Mouse (Mus musculus) myocyte (in vitro differentiated cells): ENCODE measurements around the gene Irf2bp2. TPM values are rescaled to one million over a fixed set of nuclear protein-coding genes. Genes with fewer than 3 reads are reported as not detected.

Experiments used
- H3K27me3 ChIP-seq: one replicate; pipeline ENCODE4 v1.6.1; 2011; ENCODE audit not compliant: control insufficient read depth, insufficient read depth, insufficient read length
- H3K36me3 ChIP-seq: one replicate; pipeline ENCODE4 v1.6.1; 2011; ENCODE audit not compliant: control insufficient read depth, insufficient read depth
- H3K4me2 ChIP-seq: one replicate; pipeline ENCODE4 v1.6.1; 2011; ENCODE audit warnings: low read depth, control low read depth
- H3K4me3 ChIP-seq: one replicate; pipeline ENCODE4 v1.5.1; 2011; ENCODE audit warnings: mild to moderate bottlenecking, control low read depth, moderate library complexity
- H3K79me2 ChIP-seq: one replicate; pipeline ENCODE4 v1.6.1; 2011; ENCODE audit not compliant: control insufficient read depth, insufficient read depth
- H3ac ChIP-seq: one replicate; pipeline ENCODE4 v1.6.1; 2011; ENCODE audit not compliant: control insufficient read depth, insufficient read length
- CEBPB ChIP-seq: IDR thresholded peaks from 2 replicates; pipeline ENCODE4 v1.6.1; 2011; ENCODE audit warnings: mild to moderate bottlenecking, moderate library complexity; ENCODE audit not compliant: poor library complexity, insufficient read depth, severe bottlenecking
- E2F4 ChIP-seq: IDR thresholded peaks from one replicate; pipeline ENCODE4 v1.6.1; 2011; ENCODE audit warnings: mild to moderate bottlenecking, control low read depth, moderate library complexity; ENCODE audit not compliant: insufficient read depth
- MAX ChIP-seq: IDR thresholded peaks from one replicate; pipeline ENCODE4 v1.6.1; 2011; ENCODE audit warnings: low read depth, mild to moderate bottlenecking, control low read depth
- MYOD1 ChIP-seq, 3 experiments: IDR thresholded peaks; one replicate each; pipeline ENCODE4 v1.6.1; 2011; ENCODE audit warnings: control low read depth in 2 of 3, low read depth in 2 of 3, mild to moderate bottlenecking in 2 of 3, moderate library complexity in 1 of 3; ENCODE audit not compliant: insufficient read length in 2 of 3, control insufficient read depth in 1 of 3
- MYOG ChIP-seq, 3 experiments: IDR thresholded peaks; one replicate each; pipeline ENCODE4 v1.6.1; 2011; ENCODE audit warnings: control low read depth in 2 of 3, low read depth in 2 of 3, mild to moderate bottlenecking in 2 of 3; ENCODE audit not compliant: insufficient read length in 2 of 3, control insufficient read depth in 1 of 3, insufficient read depth in 1 of 3
- POLR2A ChIP-seq: IDR thresholded peaks from one replicate; pipeline ENCODE4 v1.6.1; 2011; ENCODE audit warnings: low read depth, mild to moderate bottlenecking, control low read depth, moderate library complexity; ENCODE audit not compliant: insufficient read length
- POLR2AphosphoS2 ChIP-seq: IDR thresholded peaks from one replicate; pipeline ENCODE4 v1.6.1; 2011; ENCODE audit warnings: low read depth, control low read depth; ENCODE audit not compliant: insufficient read length
- REST ChIP-seq: IDR thresholded peaks from one replicate; pipeline ENCODE4 v1.6.1; 2011; ENCODE audit warnings: mild to moderate bottlenecking, control low read depth, moderate library complexity; ENCODE audit not compliant: insufficient read depth, insufficient read length
- SRF ChIP-seq: IDR thresholded peaks from one replicate; pipeline ENCODE4 v1.6.1; 2011; ENCODE audit warnings: low read depth; ENCODE audit not compliant: control insufficient read depth, insufficient read length
- TCF12 ChIP-seq: IDR thresholded peaks from one replicate; pipeline ENCODE4 v1.6.1; 2011; ENCODE audit warnings: mild to moderate bottlenecking, control low read depth; ENCODE audit not compliant: poor library complexity, insufficient read depth, severe bottlenecking
- TCF3 ChIP-seq: IDR thresholded peaks from one replicate; pipeline ENCODE4 v1.6.1; 2011; ENCODE audit warnings: low read depth, control low read depth; ENCODE audit not compliant: insufficient read length
- USF1 ChIP-seq: IDR thresholded peaks from one replicate; pipeline ENCODE4 v1.6.1; 2011; ENCODE audit warnings: low read depth, mild to moderate bottlenecking, control low read depth, moderate library complexity
- polyA plus RNA-seq: library from polyadenylated mRNA; unstranded; fragments of >200 nt; fragmentation: generic; extraction: Trizol; gene quantifications from one replicate; pipeline ENCODE4 v1.2.1, GENCODE M21; 2012; ENCODE audit warnings: missing spikeins

Irf2bp2 gene
- polyA plus RNA-seq, 1 experiment = 16.8 TPM

GRCm38 (mm10) chr8:126634541-126635048 is 40.8 kb upstream of the Irf2bp2 start:
- H3K79me2 ChIP-seq = no peaks in the 10 kb centered on the region
- no peaks in the 10 kb centered on the region for H3K36me3 ChIP-seq
- TF ChIP-seq E2F4 (no peak), POLR2A (no peak), MYOD1 (IDR thresholded peaks at IDR 0.05; ENCODE audit: control insufficient read depth in 1 of 3, insufficient read length in 2 of 3, low read depth in 2 of 3) (no peak), SRF (no peak), POLR2AphosphoS2 (no peak), MYOG (IDR thresholded peaks at IDR 0.05; ENCODE audit: control insufficient read depth in 1 of 3, insufficient read depth in 1 of 3, insufficient read length in 2 of 3, low read depth in 2 of 3) (no peak), CEBPB (no peak), TCF3 (no peak), USF1 (no peak), TCF12 (no peak), MAX (no peak), REST (no peak)
- no peaks in the 10 kb centered on the region for H3K27me3 ChIP-seq
- no peak overlapping the region for H3ac ChIP-seq
- H3K4me2 ChIP-seq = no peak overlapping the region
- H3K4me3 ChIP-seq = no peak overlapping the region

GRCm38 (mm10) chr8:126628616-126629015 is 34.8 kb upstream of the Irf2bp2 start:
- no peaks in the 10 kb centered on the region for H3K79me2 ChIP-seq
- no peaks in the 10 kb centered on the region for H3K27me3 ChIP-seq
- no peaks in the 10 kb centered on the region for H3K36me3 ChIP-seq
- H3K4me2 ChIP-seq = no peak overlapping the region
- no peak overlapping the region for H3ac ChIP-seq
- H3K4me3 ChIP-seq = no peak overlapping the region
- TF ChIP-seq MAX (no peak), CEBPB (no peak), E2F4 (no peak), MYOG (IDR thresholded peaks at IDR 0.05; ENCODE audit: control insufficient read depth in 1 of 3, insufficient read depth in 1 of 3, insufficient read length in 2 of 3, low read depth in 2 of 3) (no peak), POLR2AphosphoS2 (no peak), USF1 (no peak)

GRCm38 (mm10) chr8:126626415-126626814 is 32.6 kb upstream of the Irf2bp2 start:
- H3K27me3 ChIP-seq = no peaks in the 10 kb centered on the region
- H3K36me3 ChIP-seq = no peaks in the 10 kb centered on the region
- H3K4me3 ChIP-seq = no peak overlapping the region
- no peak overlapping the region for H3ac ChIP-seq
- TF ChIP-seq MYOD1 (IDR thresholded peaks at IDR 0.05; ENCODE audit: control insufficient read depth in 1 of 3, insufficient read length in 2 of 3, low read depth in 2 of 3) (no peak), TCF12 (no peak), POLR2AphosphoS2 (no peak), REST (no peak), MYOG (IDR thresholded peaks at IDR 0.05; ENCODE audit: control insufficient read depth in 1 of 3, insufficient read depth in 1 of 3, insufficient read length in 2 of 3, low read depth in 2 of 3) (no peak), TCF3 (no peak), E2F4 (no peak), CEBPB (no peak), USF1 (no peak), SRF (no peak), MAX (no peak), POLR2A (no peak)
- H3K79me2 ChIP-seq = no peaks in the 10 kb centered on the region
- no peak overlapping the region for H3K4me2 ChIP-seq

GRCm38 (mm10) chr8:126622111-126622795 is 28.5 kb upstream of the Irf2bp2 start:
- TF ChIP-seq REST = no peak
- no peak for TF ChIP-seq TCF3
- H3K79me2 ChIP-seq = no peaks in the 10 kb centered on the region
- H3K36me3 ChIP-seq = no peaks in the 10 kb centered on the region
- no peaks in the 10 kb centered on the region for H3K27me3 ChIP-seq
- H3K4me3 ChIP-seq = no peak overlapping the region
- H3K4me2 ChIP-seq = no peak overlapping the region
- H3ac ChIP-seq = no peak overlapping the region

GRCm38 (mm10) chr8:126620721-126621120 is 26.9 kb upstream of the Irf2bp2 start:
- Histone ChIP-seq H3K27me3 (no peaks in the 10 kb centered on the region), H3K79me2 (no peaks in the 10 kb centered on the region), H3K4me3 (no peak overlapping the region), H3ac (no peak overlapping the region), H3K36me3 (no peaks in the 10 kb centered on the region), H3K4me2 (no peak overlapping the region)
- no peak for TF ChIP-seq POLR2A
- TF ChIP-seq SRF = no peak
- no peak for TF ChIP-seq MYOG (IDR thresholded peaks at IDR 0.05; ENCODE audit: control insufficient read depth in 1 of 3, insufficient read depth in 1 of 3, insufficient read length in 2 of 3, low read depth in 2 of 3)
- no peak for TF ChIP-seq MYOD1 (IDR thresholded peaks at IDR 0.05; ENCODE audit: control insufficient read depth in 1 of 3, insufficient read length in 2 of 3, low read depth in 2 of 3)
- no peak for TF ChIP-seq REST
- TF ChIP-seq CEBPB = no peak
- no peak for TF ChIP-seq MAX
- no peak for TF ChIP-seq E2F4
- no peak for TF ChIP-seq TCF3
- TF ChIP-seq TCF12 = no peak
- TF ChIP-seq POLR2AphosphoS2 = no peak
